Mouse (Mus musculus): ENCODE results near the gene Rhbg. TPM values are rescaled to one million over a fixed set of nuclear protein-coding genes. Genes with fewer than 3 reads are reported as not detected.

The Rhbg gene
- polyA plus RNA-seq, 1 experiment from 2014 or later: 0.37 TPM

DNA sequence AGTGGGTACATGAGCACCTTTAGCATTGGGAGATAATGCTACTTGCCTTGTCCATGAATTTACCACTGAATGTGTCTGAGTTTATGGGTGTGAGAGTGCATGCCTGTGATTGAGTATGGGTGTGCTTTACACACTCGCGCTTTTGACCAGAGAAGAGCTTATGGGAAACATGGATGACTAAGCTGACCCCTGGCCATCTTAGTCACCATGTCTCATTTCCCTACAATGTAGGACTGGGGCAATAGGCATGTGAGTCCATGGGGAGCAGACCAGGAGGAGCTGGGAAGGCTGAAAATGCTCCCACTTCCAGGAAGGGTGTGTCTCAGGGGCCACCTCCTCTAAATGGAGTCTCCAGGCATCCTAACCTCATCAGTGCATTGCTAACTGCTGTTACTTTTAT lies 44.4 kb downstream of the Rhbg start:
- WGBS: 16% methylated on average over 2 of the region's 2 CpGs
- Histone ChIP-seq H3K36me3 (replicated peaks) (peaks cover 36% of the 10 kb centered on the region), H3K4me3 (peak overlapping the region; percentile 78), H3K27me3 (ENCODE audit: poor library complexity, severe bottlenecking) (peaks cover 100% of the 10 kb centered on the region), H3K27ac (peak overlapping the region; percentile 98), H3K9me3 (no peaks in the 10 kb centered on the region), H3K4me1 (peaks cover 99% of the 10 kb centered on the region)
- DNase-seq (ENCODE audit: extremely low spot score, low spot score): no peak

- Histone ChIP-seq H3K27me3 (ENCODE audit: poor library complexity, severe bottlenecking) (peaks cover 100% of the 10 kb centered on the region), H3K36me3 (replicated peaks) (peaks cover 28% of the 10 kb centered on the region), H3K4me1 (peaks cover 99% of the 10 kb centered on the region), H3K27ac (peak overlapping the region; percentile 98), H3K9me3 (no peaks in the 10 kb centered on the region), H3K4me3 (peak overlapping the region; percentile 78)
- WGBS: 0% methylated on average over 6 of the region's 6 CpGs
- DNase-seq (ENCODE audit: extremely low spot score, low spot score): no peak
Measured at GRCm38 (mm10) chr3:88209306-88209705, 45.2 kb downstream of the Rhbg start.

- Histone ChIP-seq H3K27ac (peak overlapping the region; percentile 98), H3K27me3 (ENCODE audit: poor library complexity, severe bottlenecking) (peaks cover 100% of the 10 kb centered on the region), H3K9me3 (no peaks in the 10 kb centered on the region), H3K36me3 (replicated peaks) (peaks cover 25% of the 10 kb centered on the region), H3K4me3 (peak overlapping the region; percentile 78), H3K4me1 (peaks cover 99% of the 10 kb centered on the region)
- DNase-seq (ENCODE audit: extremely low spot score, low spot score): peak; percentile 15
- WGBS: 6% methylated on average over 3 of the region's 3 CpGs
Measured at GRCm38 (mm10) chr3:88208226-88208720, 46.2 kb downstream of the Rhbg start.

DNA sequence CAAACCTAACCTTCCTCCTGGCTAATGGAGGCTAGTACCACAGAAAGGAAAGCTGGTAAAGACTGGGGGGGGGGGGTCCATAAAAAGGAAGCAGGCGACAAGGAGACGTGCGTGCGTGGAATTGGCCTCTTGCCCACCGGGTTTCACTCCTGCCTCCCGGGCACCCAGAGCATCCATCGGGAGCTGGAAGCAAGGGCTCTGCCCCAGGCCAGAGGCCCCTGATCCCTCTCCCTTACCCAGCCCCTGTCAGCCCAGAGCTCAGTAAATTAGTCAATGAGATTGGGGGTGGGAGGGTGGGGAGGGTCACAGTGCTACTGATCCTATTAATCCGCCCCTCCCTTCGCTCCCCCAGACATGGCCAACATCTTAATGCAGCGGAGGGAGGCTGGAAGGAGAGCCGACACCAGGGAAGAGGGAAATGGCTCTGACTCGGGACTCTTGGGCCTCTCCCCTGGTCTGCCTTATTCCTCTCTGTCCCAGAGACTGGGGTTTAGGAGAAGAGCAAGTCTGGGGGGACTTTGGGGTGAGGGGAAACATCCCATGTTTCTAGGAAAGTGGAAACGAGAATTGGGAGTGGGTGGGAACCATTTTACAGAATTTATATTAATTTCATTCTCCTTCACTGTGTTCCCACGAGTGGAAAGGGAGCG lies 46.9 kb downstream of the Rhbg start:
- WGBS: under 1% methylated on average over 15 of the region's 15 CpGs
- H3K4me3 ChIP-seq: peak overlapping the region; percentile 78
- H3K4me1 ChIP-seq: peaks cover 100% of the 10 kb centered on the region
- peak; percentile 50 for DNase-seq (ENCODE audit: extremely low spot score, low spot score)
- H3K9me3 ChIP-seq: no peaks in the 10 kb centered on the region
- H3K27me3 ChIP-seq (ENCODE audit: poor library complexity, severe bottlenecking): peaks cover 100% of the 10 kb centered on the region
- H3K36me3 ChIP-seq (replicated peaks): peaks cover 24% of the 10 kb centered on the region
- peak overlapping the region; percentile 98 for H3K27ac ChIP-seq

DNA sequence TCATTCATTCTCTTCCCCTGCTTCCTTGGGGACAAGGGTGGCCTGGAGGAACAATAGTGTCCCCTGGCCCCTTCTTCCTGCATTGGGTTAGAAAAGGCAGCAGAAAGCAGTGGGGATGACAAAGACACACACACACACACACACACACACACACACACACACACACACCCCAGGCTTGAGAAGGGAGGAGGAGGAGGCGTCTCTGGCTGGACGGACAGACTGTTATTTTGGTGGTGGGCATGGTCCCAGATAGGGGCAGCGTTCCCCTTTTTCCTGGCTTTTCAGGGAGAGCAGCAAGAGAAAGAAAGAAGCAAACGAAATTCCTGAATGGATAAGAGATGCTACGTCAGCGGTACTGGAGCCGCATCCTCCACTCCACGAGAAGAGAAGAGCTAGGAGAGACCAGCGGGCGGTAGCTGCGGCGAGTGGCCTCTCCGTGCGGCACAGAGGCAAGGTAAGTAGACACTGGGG lies 47.6 kb downstream of the Rhbg start:
- H3K9me3 ChIP-seq: no peaks in the 10 kb centered on the region
- 2% methylated on average over 14 of the region's 14 CpGs for WGBS
- H3K4me1 ChIP-seq: peaks cover 100% of the 10 kb centered on the region
- peak; percentile 70 for DNase-seq (ENCODE audit: extremely low spot score, low spot score)
- peaks cover 20% of the 10 kb centered on the region for H3K36me3 ChIP-seq (replicated peaks)
- H3K27ac ChIP-seq: peak overlapping the region; percentile 98
- peak overlapping the region; percentile 78 for H3K4me3 ChIP-seq
- peaks cover 100% of the 10 kb centered on the region for H3K27me3 ChIP-seq (ENCODE audit: poor library complexity, severe bottlenecking)

DNA sequence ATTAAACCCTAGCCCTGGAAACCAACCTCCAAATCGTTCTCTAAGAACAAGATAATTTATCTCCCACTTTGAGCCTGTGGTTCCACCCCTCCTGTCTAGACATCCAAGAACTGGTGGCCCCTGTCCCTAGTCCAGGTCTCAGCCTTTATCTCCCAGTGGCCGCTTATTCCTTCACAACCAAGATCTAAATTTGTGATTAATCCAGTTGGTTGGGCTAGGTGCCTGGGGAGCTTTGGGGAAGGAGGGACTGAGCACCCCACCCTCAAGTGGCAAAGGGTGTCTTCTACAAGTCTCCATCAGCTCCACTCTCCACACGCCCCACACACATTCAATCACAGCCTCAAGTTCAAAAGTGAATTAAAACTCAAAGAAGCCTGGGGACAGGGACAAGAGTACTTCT lies 48.0 kb downstream of the Rhbg start:
- WGBS: 4% methylated on average over 3 of the region's 3 CpGs
- peaks cover 100% of the 10 kb centered on the region for H3K4me1 ChIP-seq
- no peaks in the 10 kb centered on the region for H3K9me3 ChIP-seq
- no peak for DNase-seq (ENCODE audit: extremely low spot score, low spot score)
- H3K36me3 ChIP-seq (replicated peaks): peaks cover 18% of the 10 kb centered on the region
- peaks cover 100% of the 10 kb centered on the region for H3K27me3 ChIP-seq (ENCODE audit: poor library complexity, severe bottlenecking)
- H3K27ac ChIP-seq: peak overlapping the region; percentile 98
- peak overlapping the region; percentile 78 for H3K4me3 ChIP-seq

- no peaks in the 10 kb centered on the region for H3K9me3 ChIP-seq
- peak; percentile 81 for DNase-seq (ENCODE audit: extremely low spot score, low spot score)
- H3K27me3 ChIP-seq (ENCODE audit: poor library complexity, severe bottlenecking): peaks cover 100% of the 10 kb centered on the region
- peaks cover 16% of the 10 kb centered on the region for H3K36me3 ChIP-seq (replicated peaks)
- H3K27ac ChIP-seq: peak overlapping the region; percentile 98
- peaks cover 100% of the 10 kb centered on the region for H3K4me1 ChIP-seq
- under 1% methylated on average over 8 of the region's 8 CpGs for WGBS
- H3K4me3 ChIP-seq: peak overlapping the region; percentile 78
Measured at GRCm38 (mm10) chr3:88205563-88206491, 48.7 kb downstream of the Rhbg start.

- Histone ChIP-seq H3K4me1 (peaks cover 100% of the 10 kb centered on the region), H3K27ac (peak overlapping the region; percentile 98), H3K36me3 (replicated peaks) (peaks cover 11% of the 10 kb centered on the region), H3K27me3 (ENCODE audit: poor library complexity, severe bottlenecking) (peaks cover 100% of the 10 kb centered on the region), H3K4me3 (peak overlapping the region; percentile 78), H3K9me3 (no peaks in the 10 kb centered on the region)
- peak; percentile 61 for DNase-seq (ENCODE audit: extremely low spot score, low spot score)
- WGBS: 2% methylated on average over 4 of the region's 4 CpGs
Measured at GRCm38 (mm10) chr3:88205176-88205562, 49.3 kb downstream of the Rhbg start.

DNA sequence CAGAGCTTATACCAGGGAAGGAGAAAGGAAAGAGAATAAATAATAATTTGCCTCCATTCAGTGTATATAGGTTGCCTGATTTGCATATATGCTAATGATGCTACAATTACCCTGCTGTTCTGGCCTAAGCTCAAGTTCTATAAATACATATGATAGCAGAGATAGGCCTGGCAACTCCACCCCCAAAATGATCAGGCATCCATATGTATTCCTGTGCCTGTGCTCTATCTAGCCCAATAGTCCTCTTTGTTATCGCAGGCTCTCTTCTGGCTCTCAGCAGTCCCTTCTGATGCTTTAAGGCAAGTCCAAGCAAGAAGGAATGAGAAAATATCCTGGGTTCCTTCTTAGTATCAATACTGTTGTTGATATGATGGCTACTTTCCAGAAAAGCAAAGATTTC lies 49.8 kb downstream of the Rhbg start:
- WGBS: 9% methylated on average over 1 of the region's 1 CpGs
- Histone ChIP-seq H3K9me3 (no peaks in the 10 kb centered on the region), H3K36me3 (replicated peaks) (peaks cover 7% of the 10 kb centered on the region), H3K27me3 (ENCODE audit: poor library complexity, severe bottlenecking) (peaks cover 100% of the 10 kb centered on the region), H3K4me3 (peak overlapping the region; percentile 78), H3K27ac (peak overlapping the region; percentile 98), H3K4me1 (peaks cover 100% of the 10 kb centered on the region)
- peak; percentile 15 for DNase-seq (ENCODE audit: extremely low spot score, low spot score)

- peak; percentile 25 for DNase-seq (ENCODE audit: extremely low spot score, low spot score)
- WGBS: 6% methylated on average over 7 of the region's 7 CpGs
- Histone ChIP-seq H3K9me3 (no peaks in the 10 kb centered on the region), H3K4me3 (peak overlapping the region; percentile 78), H3K27ac (peak overlapping the region; percentile 98), H3K27me3 (ENCODE audit: poor library complexity, severe bottlenecking) (peaks cover 100% of the 10 kb centered on the region), H3K4me1 (peaks cover 100% of the 10 kb centered on the region), H3K36me3 (replicated peaks) (peaks cover 2% of the 10 kb centered on the region; the same call in 1 of the 2 replicates)
Measured at GRCm38 (mm10) chr3:88203999-88204700, 50.4 kb downstream of the Rhbg start.

DNA sequence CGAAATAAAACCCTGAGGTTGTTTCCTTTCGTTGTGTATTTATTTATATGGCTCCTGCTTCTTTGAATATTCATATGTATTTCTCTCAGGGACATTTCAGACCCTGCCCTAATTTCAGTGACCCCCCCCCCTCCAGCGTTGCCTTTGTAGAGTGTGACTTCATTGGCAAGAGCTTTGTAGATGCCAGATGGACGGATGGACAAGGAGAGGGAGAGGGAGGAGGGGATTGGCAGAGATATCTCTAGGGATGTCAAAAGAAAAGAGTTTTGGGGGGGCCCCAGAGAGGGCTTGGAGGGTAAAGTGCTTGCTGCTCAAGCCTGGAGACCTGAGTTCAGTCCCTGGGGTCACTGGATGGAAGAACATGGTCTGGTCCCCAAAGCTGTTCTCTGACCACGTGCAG lies 51.1 kb downstream of the Rhbg start:
- Histone ChIP-seq H3K4me1 (peaks cover 100% of the 10 kb centered on the region), H3K36me3 (replicated peaks) (no peaks in the 10 kb centered on the region), H3K4me3 (peak overlapping the region; percentile 78), H3K27ac (peak overlapping the region; percentile 98), H3K27me3 (ENCODE audit: poor library complexity, severe bottlenecking) (peaks cover 100% of the 10 kb centered on the region), H3K9me3 (no peaks in the 10 kb centered on the region)
- DNase-seq (ENCODE audit: extremely low spot score, low spot score): peak; percentile 15
- WGBS: 7% methylated on average over 5 of the region's 5 CpGs

DNA sequence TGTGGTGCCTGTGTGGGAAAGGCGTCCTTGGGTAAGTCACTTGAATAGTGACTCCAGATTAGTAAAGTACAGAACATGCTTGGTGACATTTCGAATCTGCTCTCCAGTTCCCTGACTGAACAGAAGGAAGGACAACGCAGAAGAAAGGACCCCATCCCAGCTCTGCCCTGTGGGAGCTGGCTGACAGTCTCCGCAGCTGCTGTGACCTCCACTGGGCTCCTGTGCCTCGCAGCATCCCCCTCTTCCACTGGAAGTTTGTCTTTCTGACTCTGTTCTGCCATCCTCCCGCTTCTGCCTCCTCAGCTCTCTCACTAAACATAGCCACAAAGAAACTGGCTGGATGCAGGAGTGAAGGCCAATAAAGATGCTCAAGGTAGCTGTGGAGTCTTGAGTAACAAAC lies 51.5 kb downstream of the Rhbg start:
- Histone ChIP-seq H3K27me3 (ENCODE audit: poor library complexity, severe bottlenecking) (peaks cover 100% of the 10 kb centered on the region), H3K36me3 (replicated peaks) (no peaks in the 10 kb centered on the region), H3K9me3 (no peaks in the 10 kb centered on the region), H3K4me1 (peaks cover 100% of the 10 kb centered on the region), H3K4me3 (peak overlapping the region; percentile 78), H3K27ac (peak overlapping the region; percentile 98)
- DNase-seq (ENCODE audit: extremely low spot score, low spot score): peak; percentile 21
- 4% methylated on average over 6 of the region's 6 CpGs for WGBS

All from forebrain, embryonic 10.5 days (tissue).